Mouse (Mus musculus) natural killer cell, adult 2 months (primary cell): Measurements from ENCODE around the gene Sh3rf3.

ENCODE experiments used
- DNase-seq, 2 experiments: peaks; one replicate each; pipeline ENCODE4 v3.0.0; 2022; ENCODE audit warnings: low spot score in 2 of 2

The Sh3rf3 gene

DNA sequence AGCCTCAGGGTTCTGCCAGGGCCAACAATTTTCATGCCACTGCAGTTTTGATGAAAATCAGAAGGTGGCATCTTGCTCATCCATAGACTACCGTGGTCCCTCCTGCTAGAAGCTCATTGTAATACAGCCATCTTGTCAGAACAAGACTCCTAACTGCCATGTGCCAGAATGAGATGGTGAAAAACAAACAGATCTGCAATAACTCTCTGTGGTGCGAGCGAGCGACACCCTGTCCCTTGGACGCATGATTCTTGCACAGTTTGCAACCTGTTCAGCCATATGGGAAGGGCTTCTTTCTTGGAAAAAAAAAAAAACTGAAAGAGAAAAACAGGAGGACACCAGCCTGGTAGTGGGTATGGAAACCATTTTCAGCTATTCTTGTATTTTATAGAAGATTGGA lies 291.5 kb downstream of the Sh3rf3 start:
- no peak for DNase-seq

DNA sequence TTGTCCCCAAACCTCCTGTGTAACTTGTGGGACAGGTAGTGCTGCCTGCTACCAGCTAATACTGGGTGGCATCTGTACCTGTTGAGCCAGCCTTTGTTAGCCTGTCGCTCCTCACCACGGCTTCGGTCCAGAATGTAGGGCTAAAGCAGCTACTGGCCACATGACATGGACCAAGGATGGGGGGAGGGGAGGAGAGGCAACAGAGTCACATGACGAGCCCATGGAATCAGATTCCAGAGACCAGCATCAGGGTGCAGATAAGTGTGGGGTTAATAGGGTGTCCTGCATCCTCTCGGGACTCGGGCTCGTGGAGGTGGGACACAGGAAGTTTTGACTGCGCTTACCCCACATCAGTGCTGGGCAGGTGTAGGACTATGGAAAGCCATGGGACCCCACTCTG lies 292.7 kb downstream of the Sh3rf3 start:
- no peak for DNase-seq

DNA sequence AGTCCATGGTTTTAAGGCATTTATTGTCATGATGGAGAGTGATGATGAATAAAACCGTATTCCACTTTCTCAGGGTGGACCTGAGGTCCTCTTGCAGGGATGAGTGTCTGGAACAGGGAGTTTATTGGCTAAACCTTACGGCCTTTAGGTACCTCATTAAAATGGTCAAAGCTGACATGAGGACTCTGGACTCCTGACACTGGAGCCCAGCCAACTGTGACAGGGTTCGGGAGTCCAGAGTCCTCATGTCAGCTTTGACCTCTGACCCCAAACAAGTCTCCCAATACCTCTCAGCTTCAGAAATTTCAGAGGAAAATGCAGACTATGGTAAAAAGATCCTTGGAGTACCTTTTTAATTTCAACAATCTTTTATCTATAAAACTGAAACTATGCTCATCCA lies 293.5 kb downstream of the Sh3rf3 start:
- no peak for DNase-seq

DNA sequence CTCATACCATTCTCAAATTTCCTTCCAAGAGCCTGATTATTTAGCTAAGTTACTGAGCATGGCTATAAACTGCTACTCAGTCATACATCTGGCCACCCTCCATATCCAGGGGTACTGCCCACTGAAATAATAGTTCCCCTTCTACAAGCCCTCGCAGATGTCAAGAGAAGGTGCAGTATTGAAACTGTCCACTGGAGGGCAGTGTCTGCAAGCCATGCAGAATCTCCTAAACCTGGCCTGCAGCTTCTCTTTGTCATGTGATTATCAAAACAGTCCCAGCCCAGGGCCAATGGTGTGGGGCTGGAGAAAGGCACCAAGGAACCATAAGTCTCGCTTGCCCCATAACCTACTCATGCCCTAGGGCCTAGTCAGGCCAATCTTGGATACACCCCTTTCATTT lies 295.9 kb downstream of the Sh3rf3 start:
- DNase-seq = peak; percentile 13 to 54

DNA sequence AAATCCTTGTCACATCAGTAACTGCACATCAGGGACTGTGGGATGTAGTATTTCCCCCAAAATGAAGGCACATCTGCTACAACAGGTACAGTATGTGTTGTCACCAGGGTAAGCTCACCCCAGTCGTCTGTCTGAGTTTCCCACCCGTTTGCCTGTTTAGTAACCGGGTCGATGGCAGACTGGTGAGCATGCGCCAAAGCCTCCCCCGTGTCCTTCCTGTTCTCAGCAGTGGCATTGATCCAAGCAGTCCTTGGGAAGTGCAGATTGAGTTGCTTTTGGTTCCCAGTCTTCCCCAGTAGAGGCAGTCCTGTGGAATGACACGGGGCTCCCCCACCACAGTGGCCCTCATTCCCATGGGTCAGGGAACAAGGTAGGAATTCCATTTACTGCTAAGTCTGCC lies 297.2 kb downstream of the Sh3rf3 start:
- no peak for DNase-seq

DNA sequence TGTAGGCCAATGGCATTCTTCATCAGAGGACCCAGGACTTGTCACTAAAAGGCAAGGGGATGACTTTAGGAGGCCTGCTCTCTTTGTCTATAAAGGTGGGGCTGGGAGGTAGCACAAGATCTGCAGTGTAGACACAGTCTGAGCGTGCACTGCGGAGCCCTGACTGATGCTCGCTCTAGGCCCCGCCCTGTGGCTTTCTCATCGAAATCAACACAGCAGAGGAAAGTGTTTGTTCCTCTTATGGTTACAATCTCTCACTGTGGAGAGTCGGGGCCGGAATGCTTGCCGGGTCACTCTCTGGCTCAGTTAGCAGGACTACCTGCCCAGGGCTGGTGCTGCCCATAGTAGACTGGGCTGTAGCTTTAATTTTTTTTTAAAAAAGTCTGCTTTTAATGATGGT lies 299.6 kb downstream of the Sh3rf3 start:
- DNase-seq = no peak

DNA sequence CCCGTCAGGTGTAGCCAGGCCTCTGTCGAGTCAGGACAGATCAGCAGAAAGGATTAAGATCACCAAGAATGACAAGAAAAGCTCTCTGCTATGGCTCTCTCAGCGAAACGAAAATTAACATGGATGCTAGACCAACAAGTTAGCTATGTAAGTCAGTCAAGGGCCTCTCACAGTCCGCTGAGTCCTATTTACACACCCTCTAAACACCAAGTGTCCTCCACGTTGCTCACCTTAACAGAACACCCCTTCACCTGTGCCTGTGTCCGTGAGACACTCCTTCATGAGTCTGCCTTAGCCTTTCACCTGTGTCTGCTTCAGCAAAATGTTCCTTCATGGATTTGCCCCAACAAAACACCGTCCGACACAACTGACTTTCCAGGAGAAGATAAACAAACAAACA lies 300.2 kb downstream of the Sh3rf3 start:
- no peak for DNase-seq

DNA sequence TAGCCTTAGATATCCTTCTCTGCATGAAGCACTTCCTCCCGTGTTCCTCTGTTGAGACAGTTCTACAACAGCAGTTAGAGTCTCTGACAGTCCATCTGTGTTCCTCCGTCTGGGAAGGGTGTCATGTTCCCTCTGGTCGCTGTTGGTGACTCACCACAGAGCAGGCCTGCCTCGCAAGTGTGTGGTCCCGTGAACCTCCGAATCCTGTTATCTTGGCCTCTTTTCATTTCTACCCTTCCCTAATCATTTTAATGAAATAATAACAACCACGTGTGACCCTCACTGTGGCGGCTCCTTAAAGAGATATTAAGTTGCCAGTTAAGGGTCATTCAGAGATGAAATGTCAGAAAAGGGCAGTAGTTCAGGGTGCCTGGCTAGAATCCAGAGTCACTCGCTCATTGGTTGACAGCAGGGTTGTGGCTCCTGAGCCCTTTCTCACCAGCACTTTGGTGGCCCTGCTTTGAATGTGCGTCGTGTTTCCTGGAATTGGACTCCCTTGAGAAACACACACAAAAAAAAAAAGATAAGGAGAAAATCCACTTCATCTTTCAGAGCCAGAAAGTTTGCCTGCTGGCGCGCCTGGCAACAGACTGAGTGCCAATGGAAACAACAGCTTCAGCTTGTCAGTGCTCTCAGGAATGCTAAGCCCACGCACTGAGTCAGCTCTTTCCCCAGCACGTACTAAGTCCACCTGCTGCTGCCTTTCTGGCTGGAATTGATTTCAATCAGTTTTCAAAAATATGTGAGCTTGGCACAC lies 301.6 kb downstream of the Sh3rf3 start:
- no peak for DNase-seq

DNA sequence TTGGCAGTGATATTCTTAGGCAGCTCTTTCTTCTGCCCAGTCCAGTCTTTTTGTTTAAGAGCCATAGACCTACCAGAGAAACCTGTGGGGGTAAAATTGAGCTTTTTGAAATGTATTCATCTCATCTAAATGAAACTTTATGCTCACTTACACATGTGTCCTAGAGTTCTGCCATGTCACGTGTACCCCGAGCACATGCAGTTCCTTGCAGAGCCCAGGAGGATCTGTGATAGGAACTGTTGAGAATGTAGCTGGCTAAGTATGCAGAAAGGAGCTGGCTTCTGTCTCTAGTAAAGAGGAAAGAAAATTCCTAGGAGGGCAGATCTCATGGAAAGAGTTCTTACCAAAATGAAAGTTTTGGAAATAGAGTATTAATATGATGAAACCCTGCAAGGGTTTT lies 302.5 kb downstream of the Sh3rf3 start:
- DNase-seq = no peak

DNA sequence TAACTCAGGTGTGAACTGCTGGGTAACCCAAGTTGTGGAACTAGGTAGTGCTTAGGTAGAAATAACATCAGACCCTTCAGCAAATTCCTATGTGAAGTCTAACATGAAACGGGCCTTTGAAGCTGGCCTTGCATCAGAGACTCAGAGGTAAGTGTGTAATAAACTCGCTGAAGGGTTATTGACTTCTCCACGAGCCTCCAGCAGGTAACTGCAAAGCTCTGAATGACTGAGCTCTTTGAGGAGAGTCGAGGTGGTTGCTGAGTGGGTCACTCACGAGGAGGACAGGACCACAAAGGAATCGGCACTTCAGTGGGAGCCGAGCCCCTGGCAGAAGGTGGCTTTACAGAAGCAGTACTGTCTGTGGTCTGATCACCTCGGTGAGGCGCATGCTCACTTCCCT lies 303.2 kb downstream of the Sh3rf3 start:
- DNase-seq = no peak

DNA sequence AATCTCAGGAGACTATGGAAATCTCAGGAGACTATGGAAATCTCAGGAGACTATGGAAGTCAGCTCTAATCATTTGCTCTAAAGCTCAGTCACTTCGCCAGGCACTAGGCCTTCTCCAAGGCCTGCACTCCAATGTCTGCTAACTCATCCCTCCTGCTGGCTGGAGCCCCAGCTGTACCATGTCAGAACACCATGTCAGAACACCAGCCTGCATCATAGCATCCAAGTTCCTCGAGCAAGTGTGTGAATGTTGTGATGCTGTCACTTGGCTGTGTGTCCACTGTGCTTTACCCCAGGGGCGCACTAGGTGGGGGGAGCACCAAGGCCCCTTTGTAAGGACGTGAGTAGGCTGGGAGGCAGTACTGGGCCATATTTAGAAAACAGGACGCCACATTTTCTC lies 304.4 kb downstream of the Sh3rf3 start:
- no peak for DNase-seq

DNA sequence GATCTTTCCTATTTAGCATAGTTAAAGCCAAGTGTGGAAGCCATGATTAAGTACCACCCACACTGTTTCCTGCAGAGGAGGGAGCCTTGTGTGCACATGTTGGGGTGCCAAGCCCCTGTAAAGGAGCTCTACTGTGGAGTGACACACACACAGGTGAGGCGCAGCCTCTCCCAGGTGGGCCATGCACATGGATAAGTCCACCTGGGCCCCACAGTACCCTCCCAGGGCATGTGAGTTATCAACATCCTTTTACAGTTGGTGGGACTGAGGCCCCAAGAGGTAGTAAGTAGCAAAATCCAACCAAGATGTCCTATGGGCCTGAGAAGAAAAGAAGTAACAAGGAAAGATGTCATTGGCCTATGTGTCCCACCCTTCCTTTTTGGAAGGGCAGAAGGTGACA lies 305.8 kb downstream of the Sh3rf3 start:
- DNase-seq = no peak

DNA sequence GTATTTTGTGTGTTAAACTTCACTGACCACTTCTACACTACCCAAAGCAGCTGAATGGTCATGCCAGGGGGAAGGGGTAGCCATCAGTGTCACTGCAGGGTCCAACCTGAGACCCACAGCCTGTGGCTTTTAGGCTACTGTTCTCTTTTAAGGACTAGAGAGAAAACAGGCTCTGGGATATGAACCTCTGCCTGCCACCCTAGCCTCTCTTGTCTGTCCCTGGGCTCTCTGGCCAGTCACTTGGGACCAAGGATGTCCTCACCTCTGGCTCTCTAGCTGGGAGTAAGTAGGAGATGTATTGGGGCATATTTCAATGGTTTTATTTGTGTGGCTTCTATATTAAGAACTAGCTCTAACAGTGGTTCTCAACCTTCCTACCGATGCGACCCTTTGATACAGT lies 306.7 kb downstream of the Sh3rf3 start:
- DNase-seq = no peak

DNA sequence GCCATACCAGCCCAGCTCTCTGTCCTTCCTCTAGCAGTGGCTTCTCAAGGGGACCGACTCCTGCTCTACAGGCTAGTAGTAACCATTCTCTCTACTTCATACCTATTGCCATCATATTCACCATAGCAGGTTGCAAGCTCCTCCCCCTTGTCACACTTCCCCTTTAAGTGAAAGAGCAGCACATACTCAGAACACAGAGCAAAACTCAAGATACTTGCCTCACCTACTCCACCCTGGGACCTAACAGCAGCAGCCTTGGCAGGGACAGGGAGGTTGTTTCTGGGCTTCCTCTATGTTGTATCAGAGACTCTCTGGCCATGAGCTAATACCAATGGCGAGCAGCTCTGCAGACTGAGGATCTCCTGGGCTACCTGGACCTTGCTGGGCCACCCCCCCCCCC lies 312.3 kb downstream of the Sh3rf3 start:
- DNase-seq = no peak

DNA sequence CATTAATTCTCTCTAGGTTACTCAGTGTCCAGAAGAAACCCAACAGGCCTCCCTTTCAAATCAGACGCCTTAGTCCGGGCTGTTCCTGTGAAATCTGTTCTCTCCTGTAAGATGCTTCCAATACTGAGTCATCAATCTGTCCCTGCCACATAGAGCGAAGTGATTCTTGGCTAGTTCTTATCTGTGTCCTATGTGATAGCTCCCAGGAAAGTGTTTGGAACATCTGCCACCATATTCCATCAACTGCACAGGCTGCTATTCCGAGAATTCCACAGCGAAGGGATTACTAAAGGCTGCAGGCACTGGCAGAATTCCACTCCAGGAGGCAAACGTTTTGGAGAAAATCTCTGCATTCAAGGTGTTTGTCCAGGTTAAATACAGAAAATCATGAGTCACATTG lies 314.5 kb downstream of the Sh3rf3 start:
- DNase-seq = no peak

DNA sequence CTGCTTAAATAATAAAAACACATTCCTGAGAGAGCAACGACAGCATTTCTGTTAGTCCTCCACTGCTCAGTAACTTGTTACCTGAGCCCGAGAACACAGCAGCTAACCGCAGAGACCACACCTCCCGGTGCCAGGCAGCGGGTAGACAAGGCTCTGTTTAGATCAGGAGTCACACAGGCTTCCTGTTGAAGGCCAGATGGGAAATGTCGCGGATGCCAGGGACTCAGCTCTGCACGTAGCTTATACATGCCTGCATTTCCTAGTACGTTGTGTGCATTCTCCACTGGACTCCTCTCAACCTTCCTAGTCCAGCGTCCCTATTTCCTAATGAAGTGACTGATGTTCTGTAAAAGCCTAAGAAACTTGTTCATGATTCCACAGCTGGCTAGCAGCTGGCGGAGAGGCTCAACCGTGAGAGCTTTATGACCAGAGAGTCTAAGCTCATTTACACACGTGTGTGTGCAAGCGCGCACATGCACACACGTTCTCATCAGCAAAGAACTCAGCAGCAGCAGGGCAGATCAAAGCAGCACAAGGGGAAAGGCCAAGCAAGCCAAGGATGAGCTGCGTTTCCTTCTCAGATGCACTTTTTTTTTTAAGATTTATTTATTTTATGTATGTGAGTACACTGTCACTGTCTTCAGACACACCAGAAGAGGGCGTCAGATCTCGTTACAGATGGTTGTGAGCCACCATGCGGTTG lies 318.9 kb downstream of the Sh3rf3 start:
- DNase-seq = no peak

DNA sequence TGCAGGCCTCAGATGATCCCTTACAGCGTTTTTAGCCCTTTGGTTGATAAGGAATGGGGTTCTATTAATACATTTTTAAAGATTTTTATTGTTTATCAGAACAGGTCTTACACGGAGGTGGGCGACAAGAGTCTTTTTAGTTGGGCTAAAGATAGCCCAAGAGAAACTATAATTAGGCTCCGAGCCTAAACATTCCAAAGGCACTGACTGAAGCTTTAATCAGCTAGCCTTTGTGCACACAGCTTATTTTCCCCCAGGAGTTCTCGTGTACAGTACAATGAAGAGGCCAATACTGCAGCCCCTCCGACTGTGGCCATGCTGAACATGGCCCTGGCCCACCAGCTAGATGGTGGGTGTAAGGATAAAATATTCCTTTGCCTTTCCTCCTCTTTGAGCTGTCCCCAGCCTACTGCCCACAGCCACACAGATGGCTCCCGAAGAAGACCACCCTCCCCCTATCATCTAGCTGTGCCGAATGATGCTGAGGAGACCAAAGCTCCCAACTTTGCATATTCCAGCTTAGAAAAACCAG lies 320.4 kb downstream of the Sh3rf3 start:
- DNase-seq = no peak

DNA sequence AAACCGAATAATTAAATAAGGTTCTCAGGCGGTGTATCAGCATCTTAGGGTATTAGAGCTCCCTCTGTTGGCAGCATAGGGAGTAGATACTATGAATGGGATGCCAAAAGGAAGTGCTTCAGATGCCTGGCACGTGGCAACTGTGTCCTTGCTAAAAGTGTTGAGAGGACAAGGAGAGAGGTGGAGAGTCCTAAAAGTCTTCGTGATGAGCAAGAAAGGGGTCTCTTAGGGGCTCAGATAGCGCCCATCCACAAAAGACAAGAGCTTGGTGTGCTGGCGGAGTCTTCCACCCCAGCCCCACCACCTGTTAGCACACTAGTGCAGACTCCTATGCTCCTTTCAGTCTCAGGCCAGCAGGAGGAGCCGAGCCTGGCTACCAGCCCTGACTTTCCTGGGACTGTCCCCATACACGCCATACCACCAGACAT lies 336.8 kb downstream of the Sh3rf3 start:
- DNase-seq = no peak

DNA sequence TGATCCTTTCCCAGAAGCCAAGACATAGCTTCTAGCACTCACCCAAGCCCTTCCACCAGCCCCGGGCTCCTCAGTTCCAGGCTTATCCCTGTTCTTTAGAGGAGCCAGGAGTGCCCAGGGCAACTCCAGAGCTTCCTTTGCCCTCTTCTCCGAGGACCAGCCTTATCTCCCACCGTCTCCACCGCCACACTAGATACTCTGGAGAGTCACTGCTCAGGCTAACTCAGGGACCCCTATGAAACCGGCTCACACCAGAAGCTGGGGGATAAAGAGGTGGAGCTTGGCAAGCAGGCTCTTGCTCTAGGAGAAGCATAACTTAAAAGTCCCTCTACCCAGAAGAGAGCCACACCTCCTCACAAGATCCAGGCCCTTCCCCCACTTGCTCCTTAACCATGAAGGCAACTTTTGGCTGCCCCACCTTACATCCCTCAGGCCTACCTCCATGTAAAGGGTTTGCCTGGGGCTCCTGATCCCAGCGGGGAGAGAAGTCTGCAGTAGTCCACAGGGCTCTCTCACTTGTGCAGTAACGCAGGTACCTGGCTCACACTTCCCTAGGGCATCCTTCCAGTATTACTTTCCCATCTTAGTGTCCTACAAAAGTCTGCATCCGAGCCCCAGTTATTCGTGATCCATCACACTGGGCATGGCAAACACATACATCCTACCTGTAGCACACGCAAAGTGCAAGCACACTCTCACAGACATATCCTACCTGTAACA lies 337.9 kb downstream of the Sh3rf3 start:
- no peak for DNase-seq

DNA sequence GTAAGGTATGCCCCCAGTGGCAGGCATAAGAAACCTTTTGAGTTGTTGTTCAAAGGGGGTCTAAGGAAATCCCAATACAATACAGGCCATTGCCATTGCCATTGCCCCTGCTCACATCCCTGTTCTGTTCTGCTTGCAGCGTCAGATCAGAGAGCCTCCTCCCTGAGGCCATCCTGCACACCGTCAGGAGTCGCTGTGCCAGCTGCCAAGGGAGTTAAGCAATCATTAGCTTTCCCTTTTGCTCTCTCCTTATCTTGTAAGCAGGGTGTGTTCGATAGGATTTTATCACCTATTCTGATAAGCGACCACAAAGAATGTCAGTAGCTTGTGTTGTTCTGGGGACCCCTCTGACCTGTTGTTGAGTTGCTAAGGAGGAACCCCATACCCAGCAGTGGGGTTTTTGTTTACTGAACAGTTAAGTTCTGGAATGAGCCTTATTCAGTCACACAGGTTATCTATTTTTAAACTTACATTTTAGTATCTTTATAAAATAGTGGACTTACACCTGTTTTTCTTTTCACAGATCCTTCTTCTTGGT lies 339.5 kb downstream of the Sh3rf3 start:
- no peak for DNase-seq

DNA sequence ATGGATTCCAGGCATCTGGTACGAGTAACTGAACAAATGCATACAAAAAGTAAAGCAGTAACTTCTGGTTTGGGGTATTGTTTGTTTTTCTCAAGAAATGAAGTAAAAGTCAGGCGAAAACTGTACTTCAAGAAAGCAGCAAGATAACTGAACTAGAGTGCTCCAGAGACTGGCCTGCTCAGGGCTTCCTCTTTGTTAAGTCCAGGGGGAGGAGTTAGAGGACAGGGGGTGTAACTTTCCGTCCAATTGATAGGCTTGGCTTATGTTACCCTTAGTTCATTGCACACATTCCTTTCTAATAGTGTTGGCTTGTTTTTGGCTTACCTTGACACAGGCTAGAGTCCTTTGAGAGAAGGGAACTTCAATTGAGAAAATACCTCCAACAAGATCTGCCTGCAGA lies 345.5 kb downstream of the Sh3rf3 start:
- no peak for DNase-seq

DNA sequence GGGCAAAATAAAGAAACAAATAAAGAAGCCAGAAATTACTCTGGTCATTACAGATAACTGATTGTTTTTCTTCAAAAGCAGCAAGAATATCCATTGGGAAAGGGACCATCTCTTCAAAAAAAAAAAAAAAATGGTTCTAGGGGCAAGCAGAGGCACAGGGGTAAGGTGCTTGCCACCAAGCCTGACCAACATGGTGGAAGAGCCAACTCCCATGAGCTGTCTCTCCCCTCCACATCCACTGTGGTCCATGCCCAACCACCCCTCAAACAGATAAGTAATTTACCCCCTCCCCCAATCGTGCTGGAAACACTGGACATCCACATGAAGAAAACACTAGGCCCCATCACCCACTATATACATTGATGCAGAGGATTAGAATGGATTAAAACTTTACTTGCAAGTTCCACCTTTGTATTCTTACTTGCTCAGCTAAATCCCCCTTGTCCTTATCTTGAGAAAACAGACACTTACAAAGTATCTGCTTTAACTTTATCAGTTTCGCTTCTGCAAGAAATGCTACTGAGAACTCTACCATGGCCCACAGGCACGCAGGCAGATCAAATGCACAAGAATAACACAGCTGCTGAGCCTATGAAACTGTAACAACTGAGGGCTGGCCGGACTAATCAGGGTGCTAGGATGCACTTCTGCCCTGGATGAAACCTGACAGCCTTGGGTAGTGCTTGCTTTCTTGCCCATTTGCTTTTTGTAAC lies 349.2 kb downstream of the Sh3rf3 start:
- DNase-seq = no peak
